Mouse (Mus musculus) gastrocnemius, postnatal 10 days (tissue): ENCODE data around the gene Elmo1. TPM values are rescaled to one million over a fixed set of nuclear protein-coding genes. Genes with fewer than 3 reads are reported as not detected.
"Not testable (repeated sequence)": the region's sequence is repeated elsewhere in the genome, so short reads cannot be mapped to it uniquely, and the experiment has no call there.

Source experiments
- DNase-seq: peaks from one replicate; pipeline ENCODE4 v3.0.0; 2021; ENCODE audit warnings: mixed read lengths
- total RNA-seq, 2 experiments: library from RNA; stranded (reverse); gene quantifications; 2 replicates each; pipeline ENCODE4 v1.2.3; 2021

Elmo1 gene
- total RNA-seq, 2 experiments from 2014 or later: 13.0 to 21.5 TPM

- DNase-seq: no peak
These were observed 529.5 kb downstream of the Elmo1 start for GRCm38 (mm10) chr13:20619946-20620345.

- no peak for DNase-seq
These were observed 532.9 kb downstream of the Elmo1 start for GRCm38 (mm10) chr13:20623071-20623850.

GRCm38 (mm10) chr13:20627796-20628195 lies 537.4 kb downstream of the Elmo1 start:
- no peak for DNase-seq

- no peak for DNase-seq
These were observed 542.1 kb downstream of the Elmo1 start for GRCm38 (mm10) chr13:20632477-20632876.

DNA sequence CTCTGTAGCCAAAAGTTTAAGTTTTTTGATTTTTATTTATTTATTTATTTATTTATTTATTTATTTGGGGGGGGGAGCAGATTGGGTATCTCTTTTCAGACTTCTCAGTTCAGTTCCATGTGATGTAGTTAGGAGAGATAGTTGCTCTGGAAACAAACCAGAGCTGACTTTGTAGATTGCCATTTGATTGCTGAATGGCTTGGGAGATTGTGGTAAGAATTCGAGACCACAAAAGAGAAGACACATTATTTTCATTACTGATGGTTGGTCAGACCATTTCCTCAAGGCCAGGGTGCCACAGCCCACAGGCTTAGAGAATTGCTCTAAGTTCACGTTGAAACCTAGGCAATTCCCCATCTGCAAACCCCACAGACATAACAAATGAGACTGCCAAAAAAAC lies 544.3 kb downstream of the Elmo1 start:
- DNase-seq: not testable (repeated sequence)

- DNase-seq: no peak
These were observed 545.2 kb downstream of the Elmo1 start for GRCm38 (mm10) chr13:20635646-20636045.
